Mouse (Mus musculus) ES-E14 (cell line): ENCODE results near the gene Nmrk1. TPM values are rescaled to one million over a fixed set of nuclear protein-coding genes. Genes with fewer than 3 reads are reported as not detected.

Source experiments
- DNase-seq: peaks from one replicate; pipeline ENCODE4 v3.0.0-alpha.2; 2013; ENCODE audit warnings: low read depth, low spot score
- H3K27ac ChIP-seq: 2 replicates; pipeline ENCODE4 v1.5.1; 2012; ENCODE audit warnings: low read depth, mild to moderate bottlenecking, low read length, moderate library complexity, mixed read lengths; ENCODE audit not compliant: poor library complexity, insufficient read depth, severe bottlenecking
- H3K36me3 ChIP-seq: 2 replicates; pipeline ENCODE4 v1.6.1; 2012; ENCODE audit warnings: mild to moderate bottlenecking, low read length, moderate library complexity, mixed read lengths; ENCODE audit not compliant: control insufficient read depth, poor library complexity, insufficient read depth, severe bottlenecking
- H3K4me1 ChIP-seq, 2 experiments: fragments of 150-350 bp in 1 of 2; sonication (generic) in 1 of 2; 2 replicates each; pipeline ENCODE4 v1.6.1; 2012; ENCODE audit warnings: low read length in 2 of 2, mild to moderate bottlenecking in 1 of 2, mixed read lengths in 1 of 2; ENCODE audit not compliant: control insufficient read depth in 2 of 2, insufficient read depth in 2 of 2, poor library complexity in 1 of 2
- H3K4me3 ChIP-seq, 2 experiments: fragments of 150-350 bp in 1 of 2; sonication (generic) in 1 of 2; 2 replicates each; pipeline ENCODE4 v1.5.1; 2012; ENCODE audit warnings: low read length in 2 of 2, low read depth in 1 of 2, mild to moderate bottlenecking in 1 of 2, mixed read lengths in 1 of 2; ENCODE audit not compliant: insufficient read depth in 1 of 2, poor library complexity in 1 of 2, severe bottlenecking in 1 of 2
- H3K9ac ChIP-seq: 2 replicates; pipeline ENCODE4 v1.6.1; 2012; ENCODE audit warnings: low read depth, mild to moderate bottlenecking, low read length, mixed read lengths; ENCODE audit not compliant: poor library complexity, insufficient read depth, severe bottlenecking
- H3K9me3 ChIP-seq: fragments of 150-350 bp; sonication (generic); 2 replicates; pipeline ENCODE4 v1.6.1; 2012; ENCODE audit warnings: low read depth, mild to moderate bottlenecking, low read length; ENCODE audit not compliant: control insufficient read depth, insufficient read depth
- CHD2 ChIP-seq: IDR thresholded peaks from 2 replicates; pipeline ENCODE4 v1.6.1; 2014; ENCODE audit warnings: mild to moderate bottlenecking, low read depth, low read length, inconsistent platforms
- HCFC1 ChIP-seq: IDR thresholded peaks from 2 replicates; pipeline ENCODE4 v1.6.1; 2012; ENCODE audit warnings: low read length, inconsistent platforms, borderline replicate concordance; ENCODE audit not compliant: insufficient read depth
- MAFK ChIP-seq: IDR thresholded peaks from 2 replicates; pipeline ENCODE4 v1.6.1; 2014; ENCODE audit warnings: mild to moderate bottlenecking, low read depth, low read length, inconsistent platforms; ENCODE audit not compliant: insufficient read depth
- ZC3H11A ChIP-seq: IDR thresholded peaks from 2 replicates; pipeline ENCODE4 v1.6.1; 2012; ENCODE audit warnings: low read depth, mild to moderate bottlenecking, inconsistent platforms, low read length, borderline replicate concordance
- ZNF384 ChIP-seq: IDR thresholded peaks from 2 replicates; pipeline ENCODE4 v1.6.1; 2012; ENCODE audit warnings: low read depth, low read length, inconsistent platforms
- in situ Hi-C, 2 experiments: fragments of 600-800 bp; cut with MboI; formaldehyde crosslinking; loops; one replicate each; pipeline ENCODE4 v1.15.1; 2025; ENCODE audit warnings: low sequenced_read_pairs in 2 of 2, inconsistent platforms in 1 of 2; ENCODE audit not compliant: unreplicated experiment in 2 of 2
- total RNA-seq: library from RNA; depleted of rRNA; stranded (reverse); fragments of 300-350 nt; gene quantifications from 2 replicates; pipeline ENCODE4 v1.2.3, GENCODE M21; 2012

Nmrk1 gene
- total RNA-seq, 1 experiment, result 6.4 TPM

GRCm38 (mm10) chr19:18630221-18631119, 1.3 kb upstream of the Nmrk1 start:
- TF ChIP-seq CHD2 (no peak), MAFK (peak; percentile 67; the same call in 1 of the 2 replicates)
- Histone ChIP-seq H3K9ac (no peak overlapping the region), H3K4me3 (peak overlapping the region; percentile 91 to 92), H3K4me1 (peaks cover 3 to 11% of the 10 kb centered on the region in 2 experiments; a peak in 3 of 4 replicates), H3K9me3 (no peaks in the 10 kb centered on the region), H3K36me3 (no peaks in the 10 kb centered on the region), H3K27ac (no peak overlapping the region)
- in situ Hi-C loops, result no loop called here
- DNase-seq, result peak; percentile 38

DNA sequence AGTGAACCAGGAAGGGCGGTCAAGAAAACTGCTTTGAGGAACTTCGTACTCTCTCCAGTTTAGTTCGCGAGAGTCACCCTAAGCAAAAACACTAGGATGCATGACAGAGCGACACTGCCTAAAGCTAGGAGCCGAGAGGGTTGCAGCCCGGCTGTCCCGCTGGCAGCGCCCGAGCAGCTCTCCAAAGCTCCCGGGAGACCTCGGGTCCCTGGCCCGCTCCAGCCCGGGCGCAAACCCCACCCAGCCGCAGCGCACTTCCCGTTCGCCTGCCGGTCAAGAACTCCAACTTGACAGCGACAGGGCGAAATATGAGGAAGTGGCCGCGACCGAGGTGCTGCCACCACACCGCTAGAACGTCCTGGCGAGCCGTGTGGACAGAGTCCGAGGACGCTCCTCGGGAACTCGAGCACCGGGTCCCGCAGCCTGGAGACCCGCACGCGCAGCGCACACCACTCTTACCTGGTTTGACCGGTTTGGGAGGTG, 548 bp upstream of the Nmrk1 start:
- no peaks in the 10 kb centered on the region for H3K36me3 ChIP-seq
- H3K9me3 ChIP-seq, result no peaks in the 10 kb centered on the region
- peak overlapping the region; percentile 91 to 92 for H3K4me3 ChIP-seq
- no peak overlapping the region for H3K27ac ChIP-seq
- peak overlapping the region; percentile 63 for H3K9ac ChIP-seq
- H3K4me1 ChIP-seq, result peaks cover 3 to 9% of the 10 kb centered on the region in 2 experiments; a peak in 3 of 4 replicates
- in situ Hi-C loops, result no loop called here
- no peak for DNase-seq
- TF ChIP-seq ZC3H11A (no peak), MAFK (no peak), CHD2 (no peak), ZNF384 (no peak), HCFC1 (no peak)

- no peak for DNase-seq
- H3K4me1 ChIP-seq, result peaks cover 3 to 9% of the 10 kb centered on the region in 2 experiments; a peak in 3 of 4 replicates
- TF ChIP-seq HCFC1 (no peak), MAFK (no peak), CHD2 (no peak), ZNF384 (no peak)
- in situ Hi-C loops, result no loop called here
- peak overlapping the region; percentile 59 to 91 for H3K4me3 ChIP-seq
- H3K9me3 ChIP-seq, result no peaks in the 10 kb centered on the region
- peak overlapping the region; percentile 64 for H3K9ac ChIP-seq
- H3K27ac ChIP-seq, result no peak overlapping the region
- H3K36me3 ChIP-seq, result no peaks in the 10 kb centered on the region
Measured at GRCm38 (mm10) chr19:18632231-18633185, 758 bp downstream of the Nmrk1 start.

DNA sequence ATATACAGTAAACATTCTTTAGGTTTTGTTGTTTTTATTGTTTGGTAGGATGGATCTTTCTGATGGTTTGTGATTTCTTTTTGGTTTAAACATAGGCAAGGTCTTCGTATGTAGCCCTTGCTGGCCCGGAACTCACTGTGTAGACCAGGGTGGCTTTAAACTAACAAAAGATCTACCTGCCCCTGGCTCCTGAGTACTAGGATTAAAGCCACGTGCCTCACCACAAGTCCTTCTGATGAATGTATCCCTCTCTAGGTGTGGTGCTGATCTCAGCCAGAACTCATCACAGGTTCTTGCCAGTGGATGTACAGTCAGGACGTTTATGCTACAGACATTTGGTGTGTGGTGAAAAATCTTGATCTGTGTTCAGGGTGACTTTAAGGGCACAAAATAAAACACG, 6.2 kb downstream of the Nmrk1 start:
- Histone ChIP-seq H3K36me3 (no peaks in the 10 kb centered on the region), H3K4me3 (no peak overlapping the region), H3K4me1 (0 out of 4 replicates have a peak, but pooled peaks cover 0 to 3% of the 10 kb centered on the region in 2 experiments), H3K27ac (no peak overlapping the region), H3K9ac (no peak overlapping the region), H3K9me3 (no peaks in the 10 kb centered on the region)
- TF ChIP-seq CHD2 (no peak), ZNF384 (no peak), MAFK (no peak), ZC3H11A (no peak), HCFC1 (no peak)
- DNase-seq, result no peak
- in situ Hi-C loops, result no loop called here
